Mouse (Mus musculus) liver, embryonic 14.5 days (tissue): ENCODE data around the gene Fut9. TPM values are rescaled to one million over a fixed set of nuclear protein-coding genes. Genes with fewer than 3 reads are reported as not detected.

Source experiments
- ATAC-seq: fragments of 200-750 bp; cut with Nextera tagmentation; 2 replicates; pipeline ENCODE4 v1.8.0; 2017; ENCODE audit warnings: moderate number of reproducible peaks, mild to moderate bottlenecking, moderate library complexity; ENCODE audit not compliant: insufficient read depth
- DNase-seq, 3 experiments: peaks; one replicate each; pipeline ENCODE4 v3.0.0-alpha.2; 2012 to 2013; ENCODE audit warnings: low read depth in 3 of 3, low spot score in 3 of 3
- H3K27ac ChIP-seq: fragments of 300-500 bp; sonication (generic); 2 replicates; pipeline ENCODE4 v1.5.1; 2014; ENCODE audit warnings: moderate library complexity, mild to moderate bottlenecking, control low read depth, inconsistent platforms
- H3K27me3 ChIP-seq: fragments of 300-500 bp; sonication (generic); 2 replicates; pipeline ENCODE4 v1.6.1; 2014; ENCODE audit warnings: mild to moderate bottlenecking, low read length, moderate library complexity; ENCODE audit not compliant: control insufficient read depth, insufficient read depth
- H3K36me3 ChIP-seq: fragments of 300-500 bp; sonication (generic); replicated peaks from 2 replicates; pipeline ENCODE4 v1.6.1; 2014; ENCODE audit warnings: low read depth; ENCODE audit not compliant: control insufficient read depth, insufficient read depth
- H3K4me1 ChIP-seq, 2 experiments: fragments of 200-500 bp in 1 of 2; fragments of 300-500 bp in 1 of 2; sonication (generic) in 1 of 2; replicated peaks; 2 replicates each; pipeline ENCODE4 v1.6.1; 2012 to 2014; ENCODE audit warnings: antibody characterized with exemption in 1 of 2, inconsistent platforms in 1 of 2, low read length in 1 of 2; ENCODE audit not compliant: control insufficient read depth in 2 of 2, insufficient read depth in 2 of 2
- H3K4me2 ChIP-seq: fragments of 300-500 bp; sonication (generic); 2 replicates; pipeline ENCODE4 v1.6.1; 2014; ENCODE audit warnings: low read depth, mild to moderate bottlenecking, control low read depth, moderate library complexity
- H3K4me3 ChIP-seq, 2 experiments: fragments of 200-500 bp in 1 of 2; fragments of 300-500 bp in 1 of 2; sonication (generic) in 1 of 2; 2 replicates each; pipeline ENCODE4 v1.5.1; 2012 to 2014; ENCODE audit warnings: low read depth in 2 of 2, low read length in 2 of 2, mild to moderate bottlenecking in 2 of 2, control low read depth in 1 of 2, inconsistent platforms in 1 of 2, moderate library complexity in 1 of 2; ENCODE audit not compliant: insufficient read depth in 1 of 2
- H3K9ac ChIP-seq: fragments of 300-500 bp; sonication (generic); replicated peaks from 2 replicates; pipeline ENCODE4 v1.6.1; 2014; ENCODE audit warnings: mild to moderate bottlenecking, control low read depth, moderate library complexity
- H3K9me3 ChIP-seq: fragments of 300-500 bp; sonication (generic); 2 replicates; pipeline ENCODE4 v1.6.1; 2016; ENCODE audit warnings: low read length, mixed read lengths; ENCODE audit not compliant: control insufficient read depth
- CTCF ChIP-seq: IDR thresholded peaks from 2 replicates; pipeline ENCODE4 v1.5.1; 2016; ENCODE audit warnings: antibody characterized with exemption, low read depth, control low read depth
- EP300 ChIP-seq: IDR thresholded peaks from 2 replicates; pipeline ENCODE4 v1.6.1; 2016; ENCODE audit warnings: antibody characterized with exemption, low read depth
- WGBS: fragments of 180-500 bp; shearing (Covaris S2); extraction: QIAGEN DNeasy Blood & Tissue Kit; methylation state at CpG from one replicate; pipeline ENCODE4 v1.1.7; 2014; ENCODE audit not compliant: insufficient replicate concordance; 5-methylcytosine and 5-hydroxymethylcytosine counted together
- polyA plus RNA-seq, 2 experiments: library from polyadenylated mRNA; depleted of rRNA in 1 of 2; stranded (reverse) in 1 of 2; unstranded in 1 of 2; fragments of >200 nt; fragmentation: Nextera tagmentation in 1 of 2; extraction: Ambion mirVana in 1 of 2; gene quantifications; 2 replicates each; pipeline versions ENCODE4 v1.2.1 to v1.2.3; 2012 to 2014

Gene Fut9
- polyA plus RNA-seq, 2 experiments, result not detected

- H3K9ac ChIP-seq, result no peak overlapping the region
- no peak overlapping the region for H3K4me2 ChIP-seq
- H3K9me3 ChIP-seq, result no peaks in the 10 kb centered on the region
- no peaks in the 10 kb centered on the region for H3K36me3 ChIP-seq
- H3K4me3 ChIP-seq, result no peak overlapping the region
- H3K27me3 ChIP-seq, result no peaks in the 10 kb centered on the region
- 54% methylated on average over 4 of the region's 4 CpGs for WGBS
- DNase-seq (no peak), ATAC-seq (no peak)
- TF ChIP-seq CTCF (no peak), EP300 (no peak)
- H3K4me1 ChIP-seq, result no peaks in the 10 kb centered on the region
- H3K27ac ChIP-seq, result no peak overlapping the region
Observed at GRCm38 (mm10) chr4:25617301-25617700, 182.7 kb downstream of the Fut9 start.

DNA sequence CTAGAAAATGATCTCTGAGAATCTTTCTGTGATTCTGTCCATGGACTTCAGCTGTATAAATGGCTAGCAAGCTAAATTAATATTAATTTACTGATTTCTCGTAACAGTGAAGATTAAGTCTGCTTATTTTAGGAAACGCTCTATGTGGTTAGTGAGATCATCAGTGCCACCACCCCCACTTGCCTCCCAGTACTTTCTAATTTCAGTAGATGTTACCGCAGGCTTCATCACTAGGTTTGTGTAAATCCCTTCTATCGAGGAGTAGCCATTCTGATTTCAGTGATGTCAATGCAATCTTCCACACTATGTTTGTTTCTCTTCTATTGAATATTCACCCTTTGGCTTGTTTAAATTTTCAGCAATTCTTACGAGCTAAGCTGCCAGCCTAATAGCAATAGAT lies 186.6 kb downstream of the Fut9 start:
- ATAC-seq (no peak), DNase-seq (no peak)
- no peak overlapping the region for H3K27ac ChIP-seq
- H3K36me3 ChIP-seq, result no peaks in the 10 kb centered on the region
- H3K9me3 ChIP-seq, result no peaks in the 10 kb centered on the region
- H3K27me3 ChIP-seq, result no peaks in the 10 kb centered on the region
- WGBS, result 62% methylated on average over 5 of the region's 5 CpGs
- H3K9ac ChIP-seq, result no peak overlapping the region
- H3K4me3 ChIP-seq, result no peak overlapping the region
- H3K4me2 ChIP-seq, result no peak overlapping the region
- no peak for TF ChIP-seq EP300
- TF ChIP-seq CTCF, result no peak
- no peaks in the 10 kb centered on the region for H3K4me1 ChIP-seq

DNA sequence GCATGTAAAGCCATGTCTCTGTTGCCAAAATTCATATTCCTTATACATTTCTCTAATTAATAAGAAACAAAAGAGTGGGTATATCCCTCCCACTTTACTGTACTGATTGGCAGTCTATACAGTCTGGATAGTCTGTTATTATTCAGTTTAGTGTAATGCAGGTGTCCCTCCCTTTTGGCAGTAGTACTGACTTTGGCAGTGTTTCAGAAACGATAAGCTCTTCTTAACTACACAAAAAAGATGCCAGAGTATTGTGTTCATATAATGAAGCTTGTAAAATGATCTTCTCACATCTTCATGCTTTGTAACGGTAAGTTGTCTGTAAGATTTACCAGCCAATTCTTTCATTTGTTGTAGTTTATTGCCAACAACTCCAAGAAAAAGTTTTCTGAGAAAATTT lies 189.6 kb downstream of the Fut9 start:
- 49% methylated on average over 2 of the region's 2 CpGs for WGBS
- H3K9ac ChIP-seq, result no peak overlapping the region
- no peaks in the 10 kb centered on the region for H3K36me3 ChIP-seq
- no peak overlapping the region for H3K27ac ChIP-seq
- ATAC-seq, result no peak
- no peaks in the 10 kb centered on the region for H3K9me3 ChIP-seq
- H3K4me1 ChIP-seq, result no peaks in the 10 kb centered on the region
- H3K4me3 ChIP-seq, result no peak overlapping the region
- DNase-seq, result no peak
- H3K27me3 ChIP-seq, result no peaks in the 10 kb centered on the region
- H3K4me2 ChIP-seq, result no peak overlapping the region
- no peak for TF ChIP-seq EP300
- TF ChIP-seq CTCF, result no peak

DNA sequence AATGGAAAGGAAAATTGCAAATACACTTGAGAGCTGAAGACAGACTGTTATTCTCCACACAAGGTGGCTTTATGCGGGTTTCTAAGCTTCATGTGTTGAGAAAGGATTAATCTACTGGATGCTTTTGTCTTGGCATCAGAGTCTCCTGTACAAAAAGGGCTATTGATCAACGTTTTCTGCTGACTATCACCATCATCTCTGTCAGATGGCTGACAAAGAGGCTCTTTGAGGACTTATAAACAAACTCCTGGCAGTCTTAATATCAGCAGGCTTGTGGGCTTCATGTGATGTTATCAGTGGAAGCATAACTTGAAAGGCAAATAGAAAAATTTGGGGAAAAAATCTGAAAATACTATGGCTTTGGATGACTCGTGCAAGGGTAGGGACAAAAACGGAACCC lies 206.8 kb downstream of the Fut9 start:
- Histone ChIP-seq H3K27me3 (no peaks in the 10 kb centered on the region), H3K36me3 (no peaks in the 10 kb centered on the region), H3K4me2 (no peak overlapping the region), H3K9ac (no peak overlapping the region), H3K27ac (no peak overlapping the region), H3K4me3 (no peak overlapping the region), H3K4me1 (no peaks in the 10 kb centered on the region), H3K9me3 (no peaks in the 10 kb centered on the region)
- TF ChIP-seq EP300, result no peak
- no peak for TF ChIP-seq CTCF
- WGBS, result 54% methylated on average over 4 of the region's 4 CpGs
- ATAC-seq (no peak), DNase-seq (no peak)
